Mouse (Mus musculus) layer of hippocampus, adult 18-20 months (tissue): ENCODE measurements at regions not wholly inside any gene's neighbourhood (a gene's known extent, or its start where the extent isn't known, plus 50 kb on each side); places are given as distances from the start of the nearest gene placed in this dataset.

Experiments used
- DNase-seq, 2 experiments: peaks; one replicate each; pipeline ENCODE4 v3.0.0; 2022; ENCODE audit warnings: low spot score in 2 of 2

DNA sequence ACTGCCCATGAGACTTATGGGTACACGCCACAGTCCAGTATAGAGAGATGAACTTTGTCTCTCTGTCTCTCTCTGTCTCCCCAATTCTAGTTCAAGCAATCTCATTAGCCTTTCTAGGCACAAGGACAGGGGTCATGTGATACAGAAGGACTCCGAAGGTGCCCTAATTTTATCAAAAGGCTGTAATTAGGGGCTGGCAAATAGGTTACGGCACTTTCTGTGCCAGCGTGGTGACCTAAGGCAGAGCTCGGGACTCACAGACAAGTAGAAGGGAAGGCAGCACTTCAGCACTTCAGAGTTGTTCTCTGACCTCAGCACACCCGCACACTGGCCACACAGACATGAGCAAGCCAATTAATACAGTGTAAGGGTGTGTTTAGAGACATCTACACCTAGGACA is 119.2 kb upstream of the Haao start:
- peak in 1 of 2 experiments; percentile 32 for DNase-seq

DNA sequence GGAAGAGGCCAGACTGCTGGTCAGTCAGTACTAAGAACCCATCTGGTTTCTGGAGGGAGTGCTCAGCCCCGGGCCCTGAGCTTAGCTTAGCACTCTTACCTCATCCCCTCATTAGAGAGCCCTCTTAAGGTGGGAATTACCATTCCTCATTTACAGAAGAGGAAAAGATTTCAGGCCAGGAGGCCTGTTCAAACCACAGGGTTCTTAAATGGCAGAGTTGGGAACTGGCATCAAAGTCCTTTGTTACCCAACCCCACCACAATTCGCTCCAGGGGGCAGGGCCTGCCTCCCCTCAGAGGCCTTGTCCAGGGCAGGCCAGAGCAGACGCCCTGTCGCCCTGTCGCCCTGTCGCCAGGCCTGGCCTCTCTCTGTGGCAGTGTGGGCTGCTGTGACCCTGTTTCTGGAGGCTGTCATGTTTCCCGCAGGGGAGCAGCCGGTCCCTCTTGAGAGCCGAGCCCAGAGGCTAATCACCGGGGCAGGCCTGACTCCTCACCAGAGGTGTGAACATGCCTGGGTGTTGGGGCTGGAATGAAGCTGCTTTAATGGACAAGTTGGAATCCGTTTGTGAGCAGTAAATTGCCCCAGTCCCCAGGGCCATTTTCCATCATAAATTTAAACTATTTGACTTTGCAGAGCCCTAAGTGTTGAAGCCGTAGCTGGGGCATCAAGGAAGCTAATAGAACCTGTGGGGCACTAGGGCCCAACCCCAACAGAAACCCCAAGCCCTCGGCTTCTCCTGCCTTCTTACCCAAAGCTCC is 116.9 kb upstream of the Haao start:
- DNase-seq: no peak

DNA sequence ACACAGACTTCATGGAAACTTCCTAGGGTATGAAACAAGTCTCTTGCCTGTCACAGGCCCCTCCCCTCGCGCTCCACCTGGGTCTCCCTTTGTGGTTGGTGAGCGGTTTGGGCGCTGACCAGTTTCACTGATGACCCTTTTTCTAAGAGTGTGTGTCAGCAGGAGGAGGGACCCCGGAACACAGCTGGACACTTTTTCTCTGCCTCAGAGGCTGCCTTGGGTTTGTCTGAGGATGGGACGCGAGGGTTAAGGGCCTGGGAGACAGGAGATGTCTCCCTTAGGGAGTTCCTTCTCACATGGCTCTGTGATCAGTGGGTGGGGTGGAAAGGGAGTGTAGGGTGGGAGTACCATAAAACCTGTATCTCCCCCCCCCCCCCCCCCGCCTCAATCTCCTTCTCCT is 115.8 kb upstream of the Haao start:
- DNase-seq: no peak

DNA sequence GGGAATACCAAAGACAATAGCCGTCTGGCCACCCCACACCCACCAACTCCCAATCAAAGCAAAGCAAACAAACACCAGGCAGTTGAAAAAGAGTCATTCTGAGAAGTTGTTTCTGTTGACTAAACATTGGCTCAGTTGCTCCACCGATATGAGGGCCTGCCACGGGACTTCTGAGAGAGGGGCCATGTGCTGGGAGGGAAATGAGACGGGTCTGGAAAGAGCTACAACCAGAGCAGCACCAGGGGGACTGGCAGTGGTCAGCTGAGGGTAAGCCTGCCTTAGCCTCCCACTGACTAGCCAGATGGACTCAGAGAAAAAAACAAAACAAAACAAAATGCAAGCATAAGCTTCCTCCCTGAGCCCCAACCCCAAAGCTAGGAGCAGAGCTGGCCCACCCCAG is 115.1 kb upstream of the Haao start:
- no peak for DNase-seq

DNA sequence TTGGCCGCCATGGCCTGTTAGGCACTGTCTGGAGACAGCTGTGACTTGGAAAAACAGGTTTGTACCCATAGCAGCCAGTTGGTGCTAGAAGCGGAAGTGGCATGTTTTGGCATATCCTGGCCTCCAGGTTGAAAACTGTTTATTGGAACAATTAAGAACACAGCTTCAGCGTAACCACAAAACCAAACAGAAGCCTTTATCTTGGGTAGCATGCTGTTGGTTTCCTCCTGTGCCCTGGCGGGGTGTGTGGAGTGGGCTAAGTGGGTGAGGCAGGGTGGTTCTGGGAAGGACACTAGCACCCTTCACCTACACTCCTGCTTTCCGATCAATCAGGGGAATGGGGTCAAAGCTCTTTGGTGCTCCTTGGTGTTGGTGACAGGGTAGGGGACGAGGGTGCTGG is 114.4 kb upstream of the Haao start:
- DNase-seq: no peak

DNA sequence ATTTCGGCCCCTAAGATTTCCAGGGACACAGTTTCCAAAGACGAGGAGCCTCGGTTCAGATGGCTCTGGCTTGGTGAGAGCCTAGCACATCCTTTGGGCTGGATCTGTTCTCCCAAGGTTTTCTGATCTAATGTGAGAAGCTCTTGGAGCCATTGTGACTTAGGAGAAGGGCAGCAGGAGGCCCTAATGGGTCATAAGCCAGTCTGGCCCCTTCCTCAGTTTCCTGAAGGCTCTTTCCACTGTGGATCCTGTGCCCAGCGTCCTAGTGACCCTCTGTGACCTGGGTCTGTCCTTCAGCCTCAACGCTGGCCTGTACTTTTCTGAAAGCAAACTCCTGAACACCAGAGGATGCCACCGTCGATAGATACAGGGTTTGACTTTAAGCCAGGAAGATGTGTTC is 113.1 kb upstream of the Haao start:
- DNase-seq: no peak

DNA sequence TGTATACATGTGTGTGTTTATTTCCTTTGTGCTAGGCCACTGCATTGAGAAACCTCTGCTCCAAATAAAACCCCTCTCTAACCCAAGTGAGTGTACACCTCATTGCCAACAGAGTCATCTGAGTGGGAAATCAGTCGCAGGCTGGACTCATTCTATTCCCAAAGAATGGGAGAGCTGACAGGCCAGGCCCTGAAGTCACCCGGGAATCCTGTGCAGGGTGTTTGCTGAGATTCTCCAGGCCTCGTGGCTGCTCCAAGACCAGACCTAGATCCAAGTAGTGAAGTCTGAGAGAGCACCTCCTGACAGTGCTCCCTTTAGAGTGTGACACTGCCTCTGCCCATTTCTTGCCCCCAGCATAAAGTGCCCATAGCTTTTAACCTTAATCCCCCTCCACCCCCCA is 112.4 kb upstream of the Haao start:
- no peak for DNase-seq

DNA sequence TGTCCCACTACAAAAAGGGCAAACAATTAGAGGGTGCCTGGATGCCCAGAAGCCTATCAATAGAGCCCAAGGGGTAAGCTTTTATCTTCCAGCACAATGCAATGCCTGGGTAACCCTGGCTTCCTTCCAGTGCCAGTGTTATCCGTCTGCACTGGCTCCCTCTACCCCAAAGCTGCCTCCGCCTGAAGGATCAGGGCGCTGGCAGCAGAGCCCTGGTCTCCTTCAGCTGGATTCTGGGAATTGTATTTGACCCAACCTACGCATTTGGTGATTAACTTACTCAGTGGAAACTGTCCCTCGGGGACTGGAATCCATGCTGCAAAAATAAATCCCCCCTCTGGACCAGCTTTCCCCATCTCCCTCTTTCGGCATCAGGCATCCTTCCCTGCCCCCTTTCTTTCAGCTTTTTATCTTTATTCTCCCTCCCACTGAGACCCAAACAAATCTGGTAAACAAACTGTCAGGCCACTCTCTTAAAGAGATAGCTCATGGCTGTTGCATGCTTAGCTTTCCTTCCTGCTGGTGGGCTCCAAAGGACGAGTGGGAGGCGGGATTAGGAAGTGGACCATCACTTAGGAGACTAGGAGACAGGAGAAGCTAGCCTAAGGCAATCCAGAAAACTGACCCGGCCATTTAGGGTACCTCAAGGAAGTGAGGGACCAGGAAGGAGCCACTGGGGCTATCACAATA is 111.5 kb upstream of the Haao start:
- no peak for DNase-seq

DNA sequence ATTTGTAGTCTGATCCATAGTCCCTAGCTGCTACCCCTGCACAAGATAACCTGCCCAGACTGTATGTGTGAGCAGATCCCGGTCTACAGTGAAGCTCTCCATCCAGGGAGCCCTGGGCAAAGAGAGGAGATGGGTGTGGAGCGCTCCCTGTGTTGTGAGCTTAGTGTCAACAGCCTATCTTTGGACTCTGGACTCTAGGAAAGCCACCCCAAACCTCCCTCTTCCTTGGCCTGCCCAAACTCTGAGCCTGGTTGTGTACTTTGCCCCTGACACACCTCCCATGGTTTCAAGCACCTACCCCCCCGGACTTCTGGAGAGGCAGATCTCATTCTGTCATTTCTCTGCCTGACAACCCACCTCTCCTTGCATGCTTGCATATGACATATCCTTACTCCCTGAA is 110.9 kb upstream of the Haao start:
- DNase-seq: no peak

DNA sequence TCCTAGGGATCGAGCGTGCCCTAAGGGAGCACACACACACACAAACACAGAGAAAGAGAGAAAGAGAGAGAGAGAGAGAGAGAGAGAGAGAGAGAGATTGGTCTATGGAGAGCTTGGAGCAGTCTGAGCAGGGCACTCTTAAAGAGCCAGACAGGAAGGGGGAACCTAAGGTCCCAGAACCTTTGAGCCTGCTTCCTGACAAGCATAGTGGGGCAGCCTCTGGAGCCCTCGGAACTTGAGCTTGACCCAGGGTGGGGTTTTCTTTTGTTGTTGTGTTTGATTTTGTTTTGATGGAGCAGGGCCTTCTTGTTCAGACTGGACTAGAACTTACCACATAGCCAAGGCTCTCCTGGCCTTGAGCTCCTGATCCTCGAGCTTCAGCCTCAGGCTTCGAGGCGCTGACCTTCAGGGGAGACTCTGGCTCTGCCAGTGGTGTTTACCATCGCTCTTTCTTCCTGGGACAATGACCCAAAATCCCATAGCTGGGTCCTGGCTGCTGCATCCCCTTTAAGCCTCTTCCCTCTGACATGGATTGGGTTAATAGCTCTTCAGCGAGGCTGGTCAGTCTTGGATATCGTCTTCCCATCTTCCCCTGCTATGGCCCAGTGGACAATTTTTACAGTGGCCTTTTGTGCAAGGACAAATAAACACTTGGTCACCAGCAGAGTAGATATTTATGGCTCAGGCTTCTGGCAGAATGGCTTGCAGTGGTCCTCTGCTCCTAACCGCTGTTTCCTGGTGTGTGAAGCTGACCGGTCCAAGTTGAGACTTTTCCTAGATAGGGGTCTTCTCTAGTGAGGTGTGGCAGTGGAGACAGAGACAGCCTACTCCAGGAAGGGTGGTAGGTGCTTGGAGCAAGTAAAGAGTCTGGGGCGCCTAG is 110.1 kb upstream of the Haao start:
- DNase-seq: no peak

DNA sequence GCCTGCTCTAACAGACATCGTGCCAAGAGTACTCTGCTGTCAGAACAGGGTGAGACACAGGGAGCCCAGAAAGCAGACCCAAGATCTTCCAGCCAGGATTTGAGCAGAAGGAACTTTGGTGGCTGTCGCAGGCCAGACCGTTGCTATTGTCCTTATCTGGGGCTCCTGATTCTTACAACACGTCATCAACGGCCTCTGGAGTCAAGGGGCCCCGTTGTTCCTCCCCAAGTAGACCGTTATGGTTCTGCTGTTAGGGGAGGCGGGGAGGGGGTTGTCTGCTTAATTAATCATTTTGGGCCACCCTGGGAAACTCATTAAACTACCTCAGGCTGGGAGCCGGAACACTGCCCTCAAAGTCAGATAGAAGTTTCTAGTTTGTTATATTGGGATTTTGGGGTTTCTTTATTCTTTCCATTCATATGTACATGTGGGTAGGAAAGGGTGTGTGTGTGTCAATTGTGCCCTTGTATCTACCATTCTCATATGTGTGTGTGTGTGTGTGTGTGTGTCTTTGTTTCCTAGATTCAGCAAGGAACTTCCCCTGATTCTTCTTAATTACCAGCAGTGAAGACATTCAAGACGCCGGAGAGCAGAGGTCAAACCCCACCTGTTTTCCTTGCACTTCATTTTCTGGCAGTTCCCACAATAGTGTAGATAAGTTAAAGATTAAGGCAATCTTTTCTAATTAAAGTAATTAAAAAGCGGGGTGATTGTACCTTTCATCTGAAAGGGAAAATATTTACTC is 109.2 kb upstream of the Haao start:
- no peak for DNase-seq

DNA sequence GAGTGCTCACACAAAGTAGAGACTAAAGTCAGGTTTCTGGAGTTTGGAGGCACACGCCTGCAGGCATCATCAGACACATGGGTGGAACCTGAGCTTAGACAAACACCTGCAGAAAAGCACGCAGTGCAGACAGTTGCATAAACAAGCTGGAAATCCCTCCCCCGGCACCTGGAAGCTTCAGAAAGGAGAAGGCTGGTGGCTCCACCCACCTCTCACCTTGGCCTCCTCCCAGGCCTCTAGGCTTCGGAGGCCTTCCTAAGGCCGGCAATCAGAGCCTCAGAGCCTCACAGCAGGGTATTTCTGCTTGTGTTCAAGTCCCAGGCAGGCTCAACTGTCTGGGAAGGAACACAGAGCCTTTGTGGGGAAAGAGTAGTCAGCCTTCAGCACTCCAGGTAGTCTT is 108.2 kb upstream of the Haao start:
- no peak for DNase-seq

DNA sequence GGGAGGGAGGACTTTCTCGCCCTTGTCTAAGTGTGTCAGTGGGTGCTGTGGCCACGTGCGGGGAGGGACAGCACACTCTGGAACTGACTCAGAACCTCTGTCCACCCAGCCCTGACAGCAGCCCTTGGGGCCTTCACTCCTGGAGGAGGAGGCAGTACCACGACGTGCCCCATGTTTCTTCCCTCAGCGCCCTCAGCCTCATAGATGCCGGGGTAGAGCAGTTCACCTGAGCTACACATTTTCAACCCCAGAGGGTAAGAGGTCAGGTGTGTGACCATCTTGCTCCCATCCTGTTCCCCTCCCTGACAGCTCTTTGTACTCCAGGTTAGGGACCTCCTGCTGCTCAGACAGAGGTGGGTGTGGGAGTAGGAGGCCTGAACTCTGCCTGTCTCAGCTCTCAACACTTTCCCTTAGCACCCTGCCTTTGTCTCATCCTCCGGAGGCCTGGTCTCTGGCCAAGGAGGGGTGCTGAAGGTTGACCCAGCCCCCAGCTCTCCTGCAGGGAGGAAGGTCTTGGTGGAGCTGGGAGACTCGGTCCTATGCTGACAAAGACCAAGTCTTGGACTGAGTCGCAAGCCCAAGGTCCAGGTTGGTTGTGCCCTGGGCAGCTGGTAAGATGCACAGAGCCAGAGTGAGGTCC is 107.4 kb upstream of the Haao start:
- no peak for DNase-seq

DNA sequence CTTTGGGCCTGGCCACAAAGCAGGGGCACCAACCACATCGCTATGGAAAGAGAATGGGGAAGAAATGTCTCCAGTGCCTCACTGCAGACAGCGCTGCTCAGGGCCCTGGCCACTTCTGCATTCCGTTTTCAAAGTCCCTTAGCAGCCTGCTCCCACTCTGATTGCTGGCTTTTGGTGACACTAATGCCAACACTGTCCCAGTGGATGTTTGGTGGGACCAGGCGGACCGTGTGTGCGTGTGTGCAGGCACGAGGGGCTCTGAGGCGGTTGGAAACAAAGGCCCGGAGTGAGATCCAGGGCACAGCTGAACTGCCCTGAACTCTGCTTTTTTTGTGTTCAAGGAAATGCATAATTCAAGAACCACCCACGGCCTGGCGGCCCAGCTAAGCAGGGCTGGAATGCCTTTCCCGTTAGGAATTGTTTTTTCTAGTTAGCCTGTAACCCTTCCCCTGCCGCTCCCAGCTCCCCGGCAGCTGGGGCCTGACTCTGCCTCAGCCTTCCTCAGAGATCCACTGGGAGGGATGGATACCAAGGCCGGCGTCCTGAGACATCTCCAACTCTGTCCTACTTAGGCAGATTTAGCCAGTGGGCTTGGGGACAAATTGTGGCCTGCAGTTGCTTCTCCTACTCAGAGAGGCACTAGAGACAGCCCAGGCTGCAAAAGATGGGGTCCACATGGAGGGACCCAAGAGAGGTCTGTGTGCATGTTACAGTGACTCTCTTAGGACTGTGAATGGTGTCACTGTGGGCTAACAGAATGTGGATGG is 106.7 kb upstream of the Haao start:
- DNase-seq: peak in 1 of 2 experiments; percentile 65

DNA sequence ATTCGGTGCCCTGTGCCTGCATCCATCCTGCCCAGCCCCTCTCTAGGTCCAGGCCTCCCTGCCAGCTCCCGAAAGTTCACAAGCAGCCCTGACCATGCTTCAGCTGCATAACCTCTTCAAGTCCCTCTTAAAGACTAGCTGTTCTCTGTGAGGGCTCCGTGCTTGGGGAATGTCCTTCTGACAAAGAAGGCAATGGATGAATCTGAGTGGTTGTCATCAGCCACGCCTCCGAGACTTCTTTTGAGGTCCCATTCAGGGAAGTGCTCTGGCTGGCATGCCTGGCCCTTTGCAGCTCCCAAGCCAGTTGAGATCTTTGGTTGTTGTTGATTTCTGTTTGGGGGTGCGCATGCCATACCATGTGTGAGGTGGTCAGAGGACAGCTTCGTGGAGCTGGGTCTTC is 105.9 kb upstream of the Haao start:
- no peak for DNase-seq

DNA sequence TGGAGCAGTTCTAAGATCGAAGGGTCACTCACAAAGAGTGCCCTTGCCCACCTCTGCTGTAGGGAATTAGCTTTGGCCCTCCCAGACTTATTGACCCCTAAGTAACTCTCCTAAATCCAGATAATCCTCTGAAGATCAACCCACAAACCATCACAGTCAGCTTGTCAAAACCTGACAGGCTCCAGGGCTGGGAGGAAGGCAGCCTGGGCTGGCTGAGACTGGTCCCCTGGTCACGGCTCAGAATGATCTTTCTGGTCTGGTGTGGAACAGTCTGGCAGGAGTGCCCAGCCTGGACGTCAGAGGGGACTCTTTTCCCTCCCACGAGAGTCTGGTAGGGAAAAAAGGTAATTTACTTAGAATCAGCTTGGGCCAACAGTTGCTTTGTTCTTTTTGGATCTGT is 99.0 kb upstream of the Haao start:
- DNase-seq: no peak

DNA sequence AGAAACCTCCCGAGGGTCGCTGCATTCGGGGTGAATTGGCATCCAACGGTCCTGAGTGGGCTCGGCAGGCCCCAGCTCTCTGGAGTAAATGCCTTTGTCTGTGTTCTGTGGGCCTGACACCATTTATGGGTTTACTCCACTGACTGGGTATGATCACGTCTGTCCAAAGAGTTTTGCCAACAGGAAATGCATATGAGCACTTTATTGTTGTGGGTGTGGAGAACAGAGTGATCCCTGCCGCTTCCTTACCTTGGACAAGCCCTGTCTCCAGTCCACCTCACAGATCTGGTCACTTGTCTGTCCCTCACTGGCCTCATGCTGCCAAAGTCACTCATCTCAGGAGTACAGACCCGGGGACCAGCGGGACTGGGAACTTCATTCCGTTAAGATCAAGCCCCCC is 91.6 kb upstream of the Haao start:
- DNase-seq: no peak

DNA sequence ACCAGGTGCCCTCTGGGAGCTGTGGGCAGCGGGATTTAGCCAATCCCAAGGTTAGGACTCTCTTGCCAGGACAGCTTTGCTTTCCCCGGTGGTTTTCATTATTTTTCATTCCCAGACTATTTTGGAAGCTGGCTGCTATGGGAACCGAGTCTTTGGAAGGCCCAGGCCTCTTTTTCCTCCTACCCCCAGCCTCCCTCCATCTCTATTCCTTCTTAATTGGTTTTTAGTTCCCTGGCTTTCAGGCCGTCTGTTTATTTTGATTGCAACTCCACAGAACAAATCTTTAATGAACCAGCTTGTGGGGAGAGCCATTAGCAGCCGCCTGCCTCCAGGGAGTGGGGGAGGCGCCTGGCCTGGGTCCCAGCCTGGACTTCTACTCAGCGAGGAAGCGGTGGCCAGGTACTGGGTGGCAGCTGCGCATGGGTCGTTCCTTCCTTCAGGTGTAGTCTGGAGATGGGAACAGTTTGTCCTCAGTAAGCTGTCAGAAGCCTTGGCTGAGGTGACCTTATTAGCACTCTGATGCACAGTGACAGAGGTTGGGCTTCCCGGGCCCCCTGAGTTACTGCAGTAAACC is 91.0 kb upstream of the Haao start:
- DNase-seq: peak; percentile 40 to 73

DNA sequence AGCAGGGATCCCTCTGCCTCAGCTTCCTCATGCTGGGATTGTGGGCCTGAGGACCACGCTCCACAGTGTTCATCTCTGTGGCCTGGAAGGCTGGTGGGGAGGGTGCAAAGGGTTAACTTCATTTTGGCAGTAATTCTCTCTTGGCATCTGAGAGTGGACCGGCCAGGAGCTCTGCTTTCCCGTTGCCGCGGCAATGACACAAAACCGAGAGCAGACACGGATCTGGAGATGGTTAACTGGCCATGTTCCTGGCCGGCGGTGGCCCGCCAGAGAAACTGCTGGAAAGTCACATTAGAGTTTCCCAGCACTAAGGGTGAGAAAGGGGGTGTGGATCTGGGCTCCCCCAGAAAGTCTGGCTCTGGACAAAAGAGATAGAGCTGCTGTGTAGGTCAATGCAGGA is 89.8 kb upstream of the Haao start:
- DNase-seq: peak; percentile 29 to 48

DNA sequence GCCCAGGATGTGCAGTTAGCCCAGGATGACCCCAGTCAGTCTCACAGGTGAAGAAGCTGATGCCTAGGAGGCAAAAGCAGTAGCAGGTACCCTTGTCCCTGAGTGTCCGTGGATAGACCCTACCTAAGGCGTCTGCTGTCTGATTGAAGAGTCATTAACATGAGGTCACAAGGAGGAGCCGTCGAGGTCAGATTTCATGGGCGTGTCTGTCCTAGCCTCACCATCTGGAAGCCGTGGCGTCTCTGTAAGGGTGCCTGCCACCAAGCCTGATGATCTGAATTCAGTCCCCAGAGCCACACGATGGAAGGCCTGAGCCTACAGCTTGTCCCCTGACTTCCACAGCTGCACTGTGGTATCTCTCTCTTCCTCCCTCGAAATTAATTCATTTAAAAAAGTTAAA is 88.9 kb upstream of the Haao start:
- no peak for DNase-seq
